Mouse (Mus musculus): ENCODE measurements around the gene Ppp1r12b. TPM values are rescaled to one million over a fixed set of nuclear protein-coding genes. Genes with fewer than 3 reads are reported as not detected.

The Ppp1r12b gene
- total and polyA plus RNA-seq, 3 experiments: 0.64 to 1.8 (median 1.6) TPM

DNA sequence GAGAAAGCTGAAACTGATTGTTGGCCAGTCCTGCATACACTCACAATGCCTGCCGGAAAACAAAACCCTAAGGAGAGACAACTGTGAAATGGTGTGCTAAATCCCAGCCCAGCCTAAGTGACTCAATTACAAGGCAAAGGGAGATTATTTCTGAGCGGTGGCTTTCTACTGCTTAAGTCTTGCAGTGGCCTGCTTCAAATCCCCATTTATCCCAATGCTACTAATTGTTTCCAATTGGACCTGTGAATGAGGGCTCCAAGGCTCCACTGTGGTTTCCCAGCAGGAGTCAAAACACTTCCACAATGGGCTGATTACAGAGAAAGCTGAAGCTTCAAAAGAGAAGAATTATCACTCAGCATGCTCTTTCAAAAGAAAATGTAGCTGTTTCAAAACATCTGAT, 95.2 kb downstream of the Ppp1r12b start:
- Histone ChIP-seq H3K36me3 (replicated peaks in 1 of 2; ENCODE audit: control insufficient read depth in 1 of 2, insufficient read depth in 1 of 2, low read length in 1 of 2) (peaks cover 0 to 5% of the 10 kb centered on the region in 2 experiments), H3K27ac (ENCODE audit: insufficient read depth, low read depth) (no peak overlapping the region), H3K79me2 (replicated peaks; ENCODE audit: control insufficient read depth, extremely low read depth, insufficient read depth, poor library complexity, severe bottlenecking) (no peaks in the 10 kb centered on the region), H3K4me1 (ENCODE audit: control insufficient read depth in 1 of 2, insufficient read depth in 2 of 2) (no peaks in the 10 kb centered on the region), H3K9me3 (replicated peaks; ENCODE audit: low read length) (no peaks in the 10 kb centered on the region), H3K4me3 (replicated peaks in 1 of 3; ENCODE audit: low read depth in 2 of 3, low read length in 2 of 3, poor library complexity in 1 of 3) (no peak overlapping the region), H3K4me2 (ENCODE audit: insufficient read depth, low read depth, poor library complexity, severe bottlenecking) (no peak overlapping the region), H3K9ac (ENCODE audit: insufficient read depth, low read depth) (no peak overlapping the region), H3K27me3 (replicated peaks) (no peaks in the 10 kb centered on the region)
- TF ChIP-seq ZKSCAN1 (IDR thresholded peaks at IDR 0.05; ENCODE audit: borderline replicate concordance, low read depth, low read length) (no peak), RAD21 (IDR thresholded peaks at IDR 0.05; ENCODE audit: low read depth, low read length) (no peak), CTCF (conservative IDR thresholded peaks at IDR 0.05 in 1 of 2, IDR thresholded peaks at IDR 0.05 in 1 of 2; ENCODE audit: low read depth in 2 of 2, low read length in 2 of 2) (no peak), ZC3H11A (IDR thresholded peaks at IDR 0.05; ENCODE audit: low read depth, low read length) (no peak), MAX (IDR thresholded peaks at IDR 0.05; ENCODE audit: low read length) (no peak), CHD2 (IDR thresholded peaks at IDR 0.05; ENCODE audit: low read length) (no peak), ZMIZ1 (IDR thresholded peaks at IDR 0.05; ENCODE audit: low read depth, low read length) (no peak), BHLHE40 (IDR thresholded peaks at IDR 0.05; ENCODE audit: low read depth, low read length) (no peak)
- DNase-seq (ENCODE audit: extremely low read depth): no peak
- dilution Hi-C loops (cut with MboI; ENCODE audit: extremely low pct_ligation_motif_present, extremely low pct_unique_long_range_greater_than_20kb, low sequenced_read_pairs): no loop called here
- in situ Hi-C loops (cut with MboI; ENCODE audit: low pct_ligation_motif_present, low pct_unique_long_range_greater_than_20kb, low sequenced_read_pairs): no loop called here

DNA sequence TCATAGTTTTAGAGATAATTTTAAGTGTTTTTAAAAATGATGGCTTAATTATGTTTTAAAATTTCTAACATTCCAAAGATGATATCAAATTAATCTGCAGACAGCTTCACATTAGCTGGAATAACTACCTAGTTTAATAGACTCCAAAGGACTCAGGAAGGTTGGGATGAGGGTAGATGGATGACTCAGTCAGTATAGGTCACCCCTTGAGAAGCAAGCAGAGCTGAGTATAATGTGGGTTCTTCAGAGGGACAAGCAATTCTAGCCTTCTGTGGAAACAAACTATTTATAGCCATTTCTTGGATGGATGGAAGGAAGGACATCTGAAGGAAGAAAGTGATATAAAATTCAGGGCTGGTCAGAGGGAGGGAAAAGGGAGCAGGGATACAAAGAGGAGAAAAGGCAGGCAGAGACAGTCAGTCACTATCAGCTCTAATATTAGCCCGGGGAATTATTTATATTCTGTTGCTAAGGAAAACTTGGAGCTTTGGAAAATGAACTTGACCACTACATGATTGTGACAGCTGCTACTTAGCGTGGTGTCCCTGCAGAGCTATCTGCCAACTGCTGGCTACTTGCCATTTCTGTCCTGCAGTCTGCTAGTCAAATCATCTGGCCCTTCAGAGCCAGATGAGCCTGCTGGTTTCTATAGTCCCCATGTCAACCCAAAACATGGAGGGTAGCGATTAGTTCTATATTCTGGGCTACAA, 97.2 kb downstream of the Ppp1r12b start:
- TF ChIP-seq SIN3A (IDR thresholded peaks at IDR 0.05; ENCODE audit: low read length) (no peak), USF2 (conservative IDR thresholded peaks at IDR 0.05; ENCODE audit: low read depth, low read length) (no peak), MAZ (IDR thresholded peaks at IDR 0.05; ENCODE audit: low read depth, low read length) (no peak), ZKSCAN1 (IDR thresholded peaks at IDR 0.05; ENCODE audit: borderline replicate concordance, low read depth, low read length) (no peak), CTCF (conservative IDR thresholded peaks at IDR 0.05 in 1 of 2, IDR thresholded peaks at IDR 0.05 in 1 of 2; ENCODE audit: low read depth in 2 of 2, low read length in 2 of 2) (no peak), USF1 (IDR thresholded peaks at IDR 0.05; ENCODE audit: low read depth, low read length) (no peak), RCOR1 (conservative IDR thresholded peaks at IDR 0.05; ENCODE audit: low read depth, low read length) (no peak), BHLHE40 (IDR thresholded peaks at IDR 0.05; ENCODE audit: low read depth, low read length) (no peak), IRF4 (IDR thresholded peaks at IDR 0.05; ENCODE audit: low read depth, low read length) (no peak), ZC3H11A (IDR thresholded peaks at IDR 0.05; ENCODE audit: low read depth, low read length) (no peak), GABPA (IDR thresholded peaks at IDR 0.05; ENCODE audit: insufficient replicate concordance, low read depth, low read length) (no peak), TBP (conservative IDR thresholded peaks at IDR 0.05; ENCODE audit: low read depth, low read length) (no peak), ZNF384 (IDR thresholded peaks at IDR 0.05; ENCODE audit: low read depth, low read length) (no peak), HCFC1 (IDR thresholded peaks at IDR 0.05; ENCODE audit: low read depth, low read length) (no peak), CHD2 (IDR thresholded peaks at IDR 0.05; ENCODE audit: low read length) (no peak), JUN (IDR thresholded peaks at IDR 0.05; ENCODE audit: insufficient read depth, low read depth, low read length) (no peak), MYC (IDR thresholded peaks at IDR 0.05; ENCODE audit: low read depth, low read length) (no peak)
- Histone ChIP-seq H3K4me2 (ENCODE audit: insufficient read depth, low read depth, poor library complexity, severe bottlenecking) (no peak overlapping the region), H3K4me3 (replicated peaks in 1 of 3; ENCODE audit: low read depth in 2 of 3, low read length in 2 of 3, poor library complexity in 1 of 3) (no peak overlapping the region), H3K9ac (ENCODE audit: insufficient read depth, low read depth) (no peak overlapping the region), H3K79me2 (replicated peaks; ENCODE audit: control insufficient read depth, extremely low read depth, insufficient read depth, poor library complexity, severe bottlenecking) (no peaks in the 10 kb centered on the region), H3K27ac (ENCODE audit: insufficient read depth, low read depth) (no peak overlapping the region), H3K4me1 (ENCODE audit: control insufficient read depth in 1 of 2, insufficient read depth in 2 of 2) (peaks cover 0 to 4% of the 10 kb centered on the region in 2 experiments; a peak in 1 of 4 replicates), H3K9me3 (replicated peaks; ENCODE audit: low read length) (no peaks in the 10 kb centered on the region), H3K27me3 (replicated peaks) (no peaks in the 10 kb centered on the region), H3K36me3 (replicated peaks in 1 of 2; ENCODE audit: control insufficient read depth in 1 of 2, insufficient read depth in 1 of 2, low read length in 1 of 2) (peaks cover 0 to 2% of the 10 kb centered on the region in 2 experiments)
- in situ Hi-C loops (cut with MboI; ENCODE audit: low pct_ligation_motif_present, low pct_unique_long_range_greater_than_20kb, low sequenced_read_pairs): no loop called here
- dilution Hi-C loops (cut with MboI; ENCODE audit: extremely low pct_ligation_motif_present, extremely low pct_unique_long_range_greater_than_20kb, low sequenced_read_pairs): no loop called here
- no peak for DNase-seq (ENCODE audit: extremely low read depth)

All from CH12.LX (cell line).